Mouse (Mus musculus): Measurements from ENCODE around the gene 1110008L16Rik.
"Not testable (repeated sequence)": the region's sequence is repeated elsewhere in the genome, so short reads cannot be mapped to it uniquely, and the experiment has no call there.

1110008L16Rik gene

GRCm38 (mm10) chr12:55299336-55299735, at the start of gene 1110008L16Rik:
TSS of gene 1110008L16Rik (plus strand) at chr12:55299577.
- no peak for DNase-seq (ENCODE audit: low spot score in 2 of 2)

GRCm38 (mm10) chr12:55261950-55262349, 37.4 kb upstream of the 1110008L16Rik start:
- not testable (repeated sequence) for DNase-seq (ENCODE audit: low spot score in 2 of 2)

- DNase-seq (ENCODE audit: low spot score in 2 of 2): not testable (repeated sequence)
These were observed 36.0 kb upstream of the 1110008L16Rik start for GRCm38 (mm10) chr12:55263385-55263784.

GRCm38 (mm10) chr12:55272243-55272642, 27.1 kb upstream of the 1110008L16Rik start:
- no peak for DNase-seq (ENCODE audit: low spot score in 2 of 2)

- not testable (repeated sequence) for DNase-seq (ENCODE audit: low spot score in 2 of 2)
These were observed 21.8 kb upstream of the 1110008L16Rik start for GRCm38 (mm10) chr12:55277583-55277982.

- DNase-seq (ENCODE audit: low spot score in 2 of 2): no peak
These were observed 1.3 kb upstream of the 1110008L16Rik start for GRCm38 (mm10) chr12:55298112-55298511.

- no peak for DNase-seq (ENCODE audit: low spot score in 2 of 2)
These were observed 1.5 kb downstream of the 1110008L16Rik start for GRCm38 (mm10) chr12:55300820-55301351.

GRCm38 (mm10) chr12:55301472-55302300, 2.3 kb downstream of the 1110008L16Rik start:
- no peak for DNase-seq (ENCODE audit: low spot score in 2 of 2)

GRCm38 (mm10) chr12:55302485-55303441, 3.4 kb downstream of the 1110008L16Rik start, which contains the start of gene Ppp2r3c:
TSS of gene Ppp2r3c (minus strand) at chr12:55302998.
- peak; percentile 82 to 87 for DNase-seq (ENCODE audit: low spot score in 2 of 2)

- no peak for DNase-seq (ENCODE audit: low spot score in 2 of 2)
These were observed 7.0 kb downstream of the 1110008L16Rik start for GRCm38 (mm10) chr12:55306371-55306770.

- DNase-seq (ENCODE audit: low spot score in 2 of 2): no peak
These were observed 8.2 kb downstream of the 1110008L16Rik start for GRCm38 (mm10) chr12:55307566-55307965.

GRCm38 (mm10) chr12:55308731-55309130, 9.4 kb downstream of the 1110008L16Rik start:
- DNase-seq (ENCODE audit: low spot score in 2 of 2): no peak

- no peak for DNase-seq (ENCODE audit: low spot score in 2 of 2)
These were observed 10.1 kb downstream of the 1110008L16Rik start for GRCm38 (mm10) chr12:55309501-55309900.

- DNase-seq (ENCODE audit: low spot score in 2 of 2): no peak
These were observed 12.5 kb downstream of the 1110008L16Rik start for GRCm38 (mm10) chr12:55311841-55312240.

- DNase-seq (ENCODE audit: low spot score in 2 of 2): no peak
These were observed 14.5 kb downstream of the 1110008L16Rik start for GRCm38 (mm10) chr12:55313901-55314300.

- DNase-seq (ENCODE audit: low spot score in 2 of 2): peak; percentile 34 to 61
These were observed 15.8 kb downstream of the 1110008L16Rik start for GRCm38 (mm10) chr12:55315192-55315591.

GRCm38 (mm10) chr12:55321642-55322291, 22.4 kb downstream of the 1110008L16Rik start:
- DNase-seq (ENCODE audit: low spot score in 2 of 2): no peak

- DNase-seq (ENCODE audit: low spot score in 2 of 2): no peak
These were observed 26.3 kb downstream of the 1110008L16Rik start for GRCm38 (mm10) chr12:55325702-55326101.

GRCm38 (mm10) chr12:55328784-55329183, 29.4 kb downstream of the 1110008L16Rik start:
- no peak for DNase-seq (ENCODE audit: low spot score in 2 of 2)

- no peak for DNase-seq (ENCODE audit: low spot score in 2 of 2)
These were observed 30.0 kb downstream of the 1110008L16Rik start for GRCm38 (mm10) chr12:55329351-55329750.

- DNase-seq (ENCODE audit: low spot score in 2 of 2): no peak
These were observed 34.3 kb downstream of the 1110008L16Rik start for GRCm38 (mm10) chr12:55333662-55334061.

All from urinary bladder, adult 18-20 months (tissue).